Mouse (Mus musculus) heart, postnatal 0 days (tissue): ENCODE data around the gene Psmd1.

Experiments
- CTCF ChIP-seq: IDR thresholded peaks from 2 replicates; pipeline ENCODE4 v1.5.1; 2016; ENCODE audit warnings: antibody characterized with exemption, control low read depth, low read depth
- EP300 ChIP-seq: IDR thresholded peaks from 2 replicates; pipeline ENCODE4 v1.6.1; 2016; ENCODE audit warnings: antibody characterized with exemption, low read depth

DNA sequence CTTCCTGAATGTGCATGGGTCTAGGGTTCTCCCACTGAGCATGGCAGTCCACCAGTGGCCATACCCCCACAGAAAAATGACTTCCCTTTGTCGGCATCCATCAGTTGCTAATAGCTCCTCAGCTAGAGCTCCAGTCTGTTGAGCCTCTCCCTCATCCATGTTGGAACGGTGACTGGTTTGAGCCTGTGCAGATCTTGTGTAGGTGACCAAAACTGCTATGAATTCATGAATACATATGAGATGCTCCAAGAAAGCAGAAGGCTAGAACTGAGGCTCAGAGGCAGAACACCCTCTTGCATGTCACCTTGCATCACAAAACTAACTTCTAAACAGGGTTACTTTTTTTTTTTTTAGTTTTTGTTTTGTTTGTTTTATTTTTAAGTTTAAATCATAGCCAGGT, 12.4 kb downstream of the Psmd1 start:
- no peak for TF ChIP-seq CTCF
- no peak for TF ChIP-seq EP300
